Mouse (Mus musculus) cerebellum, adult 2 months (tissue): ENCODE measurements around the gene Ctsw.

ENCODE experiments used
- CTCF ChIP-seq: fragments of 200-500 bp; IDR thresholded peaks from 2 replicates; pipeline ENCODE4 v1.5.1; 2011; ENCODE audit warnings: low read depth, mild to moderate bottlenecking, control low read depth, low read length, moderate library complexity, borderline replicate concordance; ENCODE audit not compliant: insufficient read depth
- POLR2A ChIP-seq: fragments of 200-500 bp; IDR thresholded peaks from 2 replicates; pipeline ENCODE4 v1.6.1; 2011; ENCODE audit warnings: low read length, control low read depth, borderline replicate concordance; ENCODE audit not compliant: insufficient read depth

DNA sequence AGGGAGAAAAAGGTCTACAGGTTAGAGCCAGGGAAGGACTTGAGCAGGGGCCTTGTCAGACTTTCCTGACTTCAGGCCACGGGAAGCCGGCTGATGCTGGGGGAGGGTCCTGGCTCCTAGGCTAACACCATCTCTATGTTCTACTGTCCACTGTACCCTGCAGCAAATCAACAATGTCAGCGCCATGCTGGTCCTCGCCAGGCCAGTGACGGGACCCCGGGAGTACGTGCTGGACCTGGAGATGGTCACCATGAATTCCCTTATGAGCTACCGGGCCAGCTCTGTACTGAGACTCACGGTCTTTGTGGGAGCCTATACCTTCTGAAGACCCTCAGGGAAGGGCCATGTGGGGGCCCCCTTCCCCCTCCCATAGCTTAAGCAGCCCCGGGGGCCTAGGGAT, 13.1 kb upstream of the Ctsw start:
- TF ChIP-seq POLR2A (no peak), CTCF (no peak)
